Mouse (Mus musculus) heart, embryonic 15.5 days (tissue): ENCODE measurements around the gene 4931422A03Rik. TPM values are rescaled to one million over a fixed set of nuclear protein-coding genes. Genes with fewer than 3 reads are reported as not detected.

ENCODE experiments used
- ATAC-seq: fragments of 200-750 bp; cut with Nextera tagmentation; replicated peaks from 2 replicates; pipeline ENCODE4 v1.8.0; 2017; ENCODE audit warnings: low read depth, moderate TSS enrichment; ENCODE audit not compliant: insufficient number of reproducible peaks, insufficient read depth, low FRiP score
- H3K27ac ChIP-seq: fragments of 300-500 bp; sonication (generic); 2 replicates; pipeline ENCODE4 v1.5.1; 2015; ENCODE audit warnings: mild to moderate bottlenecking, inconsistent platforms
- H3K27me3 ChIP-seq: fragments of 300-500 bp; sonication (generic); 2 replicates; pipeline ENCODE4 v1.6.1; 2015; ENCODE audit warnings: inconsistent platforms
- H3K36me3 ChIP-seq: fragments of 300-500 bp; sonication (generic); 2 replicates; pipeline ENCODE4 v1.6.1; 2015; ENCODE audit warnings: mild to moderate bottlenecking, inconsistent platforms
- H3K4me1 ChIP-seq: fragments of 300-500 bp; sonication (generic); replicated peaks from 2 replicates; pipeline ENCODE4 v1.6.1; 2015; ENCODE audit warnings: inconsistent platforms
- H3K4me2 ChIP-seq: fragments of 300-500 bp; sonication (generic); 2 replicates; pipeline ENCODE4 v1.6.1; 2015; ENCODE audit warnings: inconsistent platforms, mild to moderate bottlenecking, moderate library complexity
- H3K4me3 ChIP-seq: fragments of 300-500 bp; sonication (generic); 2 replicates; pipeline ENCODE4 v1.5.1; 2015; ENCODE audit warnings: mild to moderate bottlenecking, inconsistent platforms
- H3K9ac ChIP-seq: fragments of 300-500 bp; sonication (generic); 2 replicates; pipeline ENCODE4 v1.6.1; 2015; ENCODE audit warnings: mild to moderate bottlenecking, inconsistent platforms
- H3K9me3 ChIP-seq: fragments of 300-500 bp; sonication (generic); replicated peaks from 2 replicates; pipeline ENCODE4 v1.6.1; 2016; ENCODE audit warnings: inconsistent platforms
- WGBS: fragments of 180-500 bp; shearing (Covaris S2); methylation state at CpG from one replicate; pipeline ENCODE4 v1.1.7; 2015; ENCODE audit warnings: mixed read lengths; 5-methylcytosine and 5-hydroxymethylcytosine counted together
- polyA plus RNA-seq: library from polyadenylated mRNA; unstranded; fragments of >200 nt; fragmentation: Nextera tagmentation; extraction: Ambion mirVana; gene quantifications from 2 replicates; pipeline ENCODE4 v1.2.1, GENCODE M21; 2015

The 4931422A03Rik gene
- polyA plus RNA-seq, 1 experiment from 2014 or later: 1.8 TPM

- Histone ChIP-seq H3K27me3 (no peaks in the 10 kb centered on the region), H3K36me3 (no peaks in the 10 kb centered on the region), H3K4me3 (no peak overlapping the region), H3K4me1 (no peaks in the 10 kb centered on the region), H3K27ac (no peak overlapping the region), H3K9me3 (no peaks in the 10 kb centered on the region), H3K4me2 (no peak overlapping the region), H3K9ac (no peak overlapping the region)
- ATAC-seq: no peak
- 67% methylated on average over 7 of the region's 7 CpGs for WGBS
These were observed 93.9 kb downstream of the 4931422A03Rik start for GRCm38 (mm10) chr2:103934270-103934669.

- H3K27me3 ChIP-seq: no peaks in the 10 kb centered on the region
These were observed 95.7 kb downstream of the 4931422A03Rik start for GRCm38 (mm10) chr2:103932480-103932879.

GRCm38 (mm10) chr2:103932025-103932424 is 96.1 kb downstream of the 4931422A03Rik start:
- no peaks in the 10 kb centered on the region for H3K27me3 ChIP-seq
- ATAC-seq: no peak
- no peaks in the 10 kb centered on the region for H3K4me1 ChIP-seq
- 48% methylated on average over 2 of the region's 2 CpGs for WGBS
- H3K9ac ChIP-seq: no peak overlapping the region
- H3K4me3 ChIP-seq: no peak overlapping the region
- H3K36me3 ChIP-seq: no peaks in the 10 kb centered on the region
- no peaks in the 10 kb centered on the region for H3K9me3 ChIP-seq
- H3K27ac ChIP-seq: no peak overlapping the region
- H3K4me2 ChIP-seq: no peak overlapping the region

More at GRCm38 (mm10) chr2:103932480-103932879, 95.7 kb downstream of the 4931422A03Rik start:
- WGBS: 75% methylated on average over 9 of the region's 9 CpGs
- no peak overlapping the region for H3K9ac ChIP-seq
- H3K9me3 ChIP-seq: no peaks in the 10 kb centered on the region
- no peak overlapping the region for H3K4me2 ChIP-seq
- no peak overlapping the region for H3K27ac ChIP-seq
- no peak for ATAC-seq
- no peaks in the 10 kb centered on the region for H3K36me3 ChIP-seq
- H3K4me1 ChIP-seq: no peaks in the 10 kb centered on the region
- no peak overlapping the region for H3K4me3 ChIP-seq

- no peak overlapping the region for H3K27ac ChIP-seq
- no peak overlapping the region for H3K4me2 ChIP-seq
- no peaks in the 10 kb centered on the region for H3K27me3 ChIP-seq
- H3K9me3 ChIP-seq: no peaks in the 10 kb centered on the region
- no peak for ATAC-seq
- no peak overlapping the region for H3K4me3 ChIP-seq
- no peak overlapping the region for H3K9ac ChIP-seq
- no peaks in the 10 kb centered on the region for H3K36me3 ChIP-seq
- 41% methylated on average over 7 of the region's 7 CpGs for WGBS
- no peaks in the 10 kb centered on the region for H3K4me1 ChIP-seq
These were observed 96.7 kb downstream of the 4931422A03Rik start for GRCm38 (mm10) chr2:103931511-103931911.

GRCm38 (mm10) chr2:103930306-103931019 is 97.7 kb downstream of the 4931422A03Rik start:
- Histone ChIP-seq H3K9ac (no peak overlapping the region), H3K4me1 (no peaks in the 10 kb centered on the region), H3K4me2 (no peak overlapping the region), H3K9me3 (no peaks in the 10 kb centered on the region), H3K27me3 (no peaks in the 10 kb centered on the region), H3K4me3 (no peak overlapping the region), H3K27ac (no peak overlapping the region), H3K36me3 (no peaks in the 10 kb centered on the region)
- WGBS: 54% methylated on average over 13 of the region's 13 CpGs
- no peak for ATAC-seq

- Histone ChIP-seq H3K27ac (no peak overlapping the region), H3K36me3 (no peaks in the 10 kb centered on the region), H3K4me3 (no peak overlapping the region), H3K27me3 (no peaks in the 10 kb centered on the region), H3K9ac (no peak overlapping the region), H3K4me1 (no peaks in the 10 kb centered on the region), H3K4me2 (no peak overlapping the region), H3K9me3 (no peaks in the 10 kb centered on the region)
- no peak for ATAC-seq
- 79% methylated on average over 1 of the region's 1 CpGs for WGBS
These were observed 100.5 kb downstream of the 4931422A03Rik start for GRCm38 (mm10) chr2:103927610-103928145.

- Histone ChIP-seq H3K9ac (no peak overlapping the region), H3K4me1 (no peaks in the 10 kb centered on the region), H3K9me3 (no peaks in the 10 kb centered on the region), H3K27ac (no peak overlapping the region), H3K4me2 (no peak overlapping the region), H3K36me3 (no peaks in the 10 kb centered on the region), H3K27me3 (no peaks in the 10 kb centered on the region), H3K4me3 (no peak overlapping the region)
- WGBS: 74% methylated on average over 4 of the region's 4 CpGs
- ATAC-seq: no peak
These were observed 101.5 kb downstream of the 4931422A03Rik start for GRCm38 (mm10) chr2:103926586-103927113.

- H3K4me1 ChIP-seq: no peaks in the 10 kb centered on the region
- no peaks in the 10 kb centered on the region for H3K9me3 ChIP-seq
- no peak overlapping the region for H3K27ac ChIP-seq
- H3K36me3 ChIP-seq: no peaks in the 10 kb centered on the region
- no peak overlapping the region for H3K4me3 ChIP-seq
- no peak overlapping the region for H3K4me2 ChIP-seq
- ATAC-seq: no peak
- 89% methylated on average over 6 of the region's 6 CpGs for WGBS
- no peaks in the 10 kb centered on the region for H3K27me3 ChIP-seq
- H3K9ac ChIP-seq: no peak overlapping the region
These were observed 108.7 kb downstream of the 4931422A03Rik start for GRCm38 (mm10) chr2:103919488-103919887.

GRCm38 (mm10) chr2:103918375-103918774 is 109.8 kb downstream of the 4931422A03Rik start:
- Histone ChIP-seq H3K9ac (no peak overlapping the region), H3K4me2 (no peak overlapping the region), H3K9me3 (no peaks in the 10 kb centered on the region), H3K27me3 (no peaks in the 10 kb centered on the region), H3K27ac (no peak overlapping the region), H3K4me1 (no peaks in the 10 kb centered on the region), H3K4me3 (no peak overlapping the region), H3K36me3 (no peaks in the 10 kb centered on the region)
- ATAC-seq: no peak
- WGBS: 73% methylated on average over 2 of the region's 2 CpGs

- no peaks in the 10 kb centered on the region for H3K4me1 ChIP-seq
- no peak overlapping the region for H3K4me2 ChIP-seq
- no peak overlapping the region for H3K9ac ChIP-seq
- no peaks in the 10 kb centered on the region for H3K9me3 ChIP-seq
- H3K4me3 ChIP-seq: no peak overlapping the region
- 85% methylated on average over 5 of the region's 5 CpGs for WGBS
- no peaks in the 10 kb centered on the region for H3K27me3 ChIP-seq
- no peaks in the 10 kb centered on the region for H3K36me3 ChIP-seq
- ATAC-seq: no peak
- H3K27ac ChIP-seq: no peak overlapping the region
These were observed 110.8 kb downstream of the 4931422A03Rik start for GRCm38 (mm10) chr2:103917375-103917774.
